In genomic region chr13:58067540-58068103, GRCm38 (mm10) we compare ENCODE assay signal across 9 mouse cellular contexts. TPM values are rescaled to one million over a fixed set of nuclear protein-coding genes. Genes with fewer than 3 reads are reported as not detected.
DNase-seq lines count a peak whose midpoint lies in the region; ATAC-seq and TF ChIP-seq lines count a peak whose summit lies in the region.
"Had no signal": no experiment of that assay in that cellular context is flagged by ENCODE, and none has a peak within 500 bp of the region (broad histone marks: within the 10 kb centered on the region; RNA-seq: fewer than 3 reads in every experiment).

No protein-coding gene starts in this region.

- peaks cover 2 to 31% of the 10 kb centered on the region in 2 experiments; a peak in 2 of 4 replicates for H3K4me1 ChIP-seq in ES-E14 (ENCODE audit: control insufficient read depth in 2 of 2, insufficient read depth in 2 of 2, low read length in 2 of 2, poor library complexity in 1 of 2)
- peaks cover 15% of the 10 kb centered on the region for H3K4me1 ChIP-seq in heart, adult 2 months (ENCODE audit: control insufficient read depth, insufficient read depth, low read length)
- peaks cover 24% of the 10 kb centered on the region for H3K4me1 ChIP-seq in kidney, adult 2 months (ENCODE audit: control insufficient read depth, insufficient read depth, low read length)
- peaks cover 42% of the 10 kb centered on the region for H3K4me1 ChIP-seq in lung, embryonic 15.5 days

- H3K9me3 ChIP-seq in ES-E14 (ENCODE audit: control insufficient read depth, insufficient read depth, low read depth, low read length), result no peaks in the 10 kb centered on the region
- no peaks in the 10 kb centered on the region for H3K9me3 ChIP-seq in lung, embryonic 15.5 days

- peak overlapping the region; percentile 37; the same call in 1 of the 2 replicates for H3K4me2 ChIP-seq in lung, embryonic 15.5 days

- in situ Hi-C loops in ES-E14 (cut with MboI; ENCODE audit: low sequenced_read_pairs in 2 of 2, unreplicated experiment in 2 of 2), result no loop called here

- no peak overlapping the region for H3K9ac ChIP-seq in ES-E14 (ENCODE audit: insufficient read depth, low read depth, low read length, poor library complexity, severe bottlenecking)
- H3K9ac ChIP-seq in heart, adult 2 months (ENCODE audit: low read depth, low read length), result no peak overlapping the region
- H3K9ac ChIP-seq in lung, embryonic 15.5 days, result no peak overlapping the region

- TF ChIP-seq POLR2A in brain, embryonic 14.5 days (IDR thresholded peaks at IDR 0.05; ENCODE audit: borderline replicate concordance, extremely low read depth, insufficient read depth, insufficient read length, poor library complexity, severe bottlenecking), result no peak
- TF ChIP-seq POLR2A in heart, adult 2 months (IDR thresholded peaks at IDR 0.05; ENCODE audit: insufficient read depth, low read depth, low read length), result peak; percentile 66
- no peak for TF ChIP-seq POLR2A in kidney, adult 2 months (IDR thresholded peaks at IDR 0.05; ENCODE audit: low read depth, low read length)

- H3K27ac ChIP-seq in ES-E14 (ENCODE audit: insufficient read depth, low read depth, low read length, poor library complexity, severe bottlenecking), result no peak overlapping the region
- peak overlapping the region; percentile 94 for H3K27ac ChIP-seq in heart, adult 2 months
- H3K27ac ChIP-seq in kidney, adult 2 months (ENCODE audit: insufficient read depth, low read depth, low read length), result peak overlapping the region; percentile 90
- peak overlapping the region; percentile 88 for H3K27ac ChIP-seq in lung, embryonic 15.5 days

- H3K4me3 ChIP-seq in ES-E14 (ENCODE audit: insufficient read depth in 1 of 2, low read depth in 1 of 2, low read length in 2 of 2, poor library complexity in 1 of 2, severe bottlenecking in 1 of 2), result peak overlapping the region; percentile 14 to 32; a peak in 1 of 4 replicates
- peak overlapping the region; percentile 24; the same call in 1 of the 2 replicates for H3K4me3 ChIP-seq in heart, adult 2 months
- H3K4me3 ChIP-seq in kidney, adult 2 months (ENCODE audit: insufficient read depth, low read depth, low read length), result peak overlapping the region; percentile 1; the same call in 1 of the 2 replicates
- H3K4me3 ChIP-seq in lung, embryonic 15.5 days, result no peak overlapping the region
- H3K4me3 ChIP-seq: erythroblast, embryonic 14.5 days had no signal

- no peaks in the 10 kb centered on the region for H3K79me2 ChIP-seq in heart, adult 2 months (replicated peaks; ENCODE audit: control insufficient read depth, insufficient read depth, low read length)

- H3K27me3 ChIP-seq in heart, adult 2 months (ENCODE audit: control insufficient read depth, insufficient read depth, low read length), result no peaks in the 10 kb centered on the region
- H3K27me3 ChIP-seq in kidney, adult 2 months (replicated peaks; ENCODE audit: control insufficient read depth, insufficient read depth, low read length), result no peaks in the 10 kb centered on the region
- H3K27me3 ChIP-seq in lung, embryonic 15.5 days, result no peaks in the 10 kb centered on the region

- peak; percentile 30; the same call in 1 of the 2 replicates for TF ChIP-seq CTCF in brain, embryonic 14.5 days (IDR thresholded peaks at IDR 0.05; ENCODE audit: borderline replicate concordance, extremely low read depth, insufficient read depth, insufficient read length)
- peak; percentile 68 for TF ChIP-seq CTCF in heart, adult 2 months (IDR thresholded peaks at IDR 0.05)
- peak; percentile 40; the same call in 1 of the 2 replicates for TF ChIP-seq CTCF in kidney, adult 2 months (conservative IDR thresholded peaks at IDR 0.05; ENCODE audit: insufficient read depth, insufficient read length, low read depth, low read length)

- WGBS in heart, adult 2 months, result 28% methylated on average over 17 of the region's 17 CpGs
- 11% methylated on average over 17 of the region's 17 CpGs for WGBS in kidney, adult 2 months
- WGBS in lung, embryonic 15.5 days, result 22% methylated on average over 17 of the region's 17 CpGs

- peak; percentile 56 for ATAC-seq in lung, embryonic 15.5 days (ENCODE audit: borderline replicate concordance, extremely low read depth, low FRiP score, low TSS enrichment)
- ATAC-seq in neutrophil, adult 5-6 weeks (ENCODE audit: extremely low read depth, insufficient number of reproducible peaks, low FRiP score, poor library complexity, severe bottlenecking), result peak; percentile 59
- ATAC-seq in frontal cortex, adult (ENCODE audit: low TSS enrichment), result no peak

- intact Hi-C loops in heart, adult 2 months (cut with DNase I), result loop anchor here (2.0 kb wide), 2 partner anchors 33 to 45 kb away; partner anchors contain the start of gene Klhl3

- TF ChIP-seq EP300 in heart, adult 2 months (IDR thresholded peaks at IDR 0.05; ENCODE audit: insufficient read depth, low read depth, low read length), result no peak

- H3K36me3 ChIP-seq in ES-E14 (ENCODE audit: control insufficient read depth, insufficient read depth, low read length, poor library complexity, severe bottlenecking), result no peaks in the 10 kb centered on the region
- no peaks in the 10 kb centered on the region for H3K36me3 ChIP-seq in heart, adult 2 months (ENCODE audit: control insufficient read depth, insufficient read depth, low read length)
- H3K36me3 ChIP-seq in kidney, adult 2 months (ENCODE audit: control insufficient read depth, insufficient read depth, low read length), result no peaks in the 10 kb centered on the region
- peaks cover 5% of the 10 kb centered on the region for H3K36me3 ChIP-seq in lung, embryonic 15.5 days

- peak; percentile 55 for DNase-seq in ES-E14 (ENCODE audit: low read depth, low spot score)
- peak; percentile 29 for DNase-seq in brain, embryonic 14.5 days (ENCODE audit: low read depth)
- peak; percentile 76 to 84 for DNase-seq in heart, adult 2 months
- DNase-seq in kidney, adult 2 months, result peak; percentile 95
- no peak for DNase-seq in layer of hippocampus, postnatal 14 days (ENCODE audit: low spot score in 2 of 2)

TF ChIP-seq in ES-E14, 5 proteins besides CTCF, POLR2A, EP300 and RAD21:
- no peak for TF ChIP-seq CHD2 (IDR thresholded peaks at IDR 0.05; ENCODE audit: low read depth, low read length)
- TF ChIP-seq ZNF384 (IDR thresholded peaks at IDR 0.05; ENCODE audit: low read depth, low read length), result no peak
- no peak for TF ChIP-seq HCFC1 (IDR thresholded peaks at IDR 0.05; ENCODE audit: borderline replicate concordance, insufficient read depth, low read length)
- TF ChIP-seq MAFK (IDR thresholded peaks at IDR 0.05; ENCODE audit: insufficient read depth, low read depth, low read length), result no peak
- TF ChIP-seq ZC3H11A (IDR thresholded peaks at IDR 0.05; ENCODE audit: borderline replicate concordance, low read depth, low read length), result no peak

RNA-seq across cellular contexts. Expression of gene Klhl3, which starts 45.8 kb away (rescaled TPM):
- total RNA-seq in ES-E14 (2012; rRNA removed), result 0.63 and 0.67 TPM in 2 replicates
- polyA plus RNA-seq in brain, embryonic 14.5 days (2012; rRNA removed), result 7.7 and 10.9 TPM in 2 replicates
- 1 to 10 TPM; 2.1 to 2.7 TPM for total RNA-seq in heart, adult 2 months (2021)
- polyA plus RNA-seq in heart, adult 2 months (2012; rRNA removed), result 4.3 and 6.7 TPM in 2 replicates
- polyA plus RNA-seq in kidney, adult 2 months (2012; rRNA removed), result 24.7 and 26.3 TPM in 2 replicates
- polyA plus RNA-seq in lung, embryonic 15.5 days (2015; fragmentation: Nextera tagmentation; extraction: Ambion mirVana), result 4.2 and 4.8 TPM in 2 replicates
- 0.47 and 0.49 TPM in 2 replicates for total RNA-seq in neutrophil, adult 5-6 weeks (2017)
- 10 to 100 TPM; 35.6 to 36.5 TPM for total RNA-seq in layer of hippocampus, postnatal 14 days (2021)
- polyA plus RNA-seq: erythroblast, embryonic 14.5 days had no signal

Comparison
In these comparisons a context has a peak if more than half of its experiments do, and no peak if none do; other contexts are left out.
1. DNase-seq: peak in ES-E14 (single experiment), brain, embryonic 14.5 days (single experiment), heart, adult 2 months (2 of 2) and kidney, adult 2 months (single experiment); none in layer of hippocampus, postnatal 14 days (0 of 2).
2. RNA of gene Klhl3, which starts 45.8 kb away (total RNA-seq): 35.6 to 36.5 TPM in layer of hippocampus, postnatal 14 days; 2.1 to 2.7 TPM in heart, adult 2 months, 0.63 to 0.67 TPM in ES-E14 and 0.47 to 0.49 TPM in neutrophil, adult 5-6 weeks; every median in the first group is over 4 times any median in the second.
3. Peak in every context shown above with its lines, with median percentiles within 50 percentile points of each other: CTCF ChIP-seq.